Mouse (Mus musculus) 3T3-L1 (cell line): Measurements from ENCODE around the gene Fam160a1.

Experiments
- DNase-seq: peaks from one replicate; pipeline ENCODE4 v3.0.0-alpha.2; 2015; ENCODE audit warnings: low read depth, low spot score

The Fam160a1 gene

DNA sequence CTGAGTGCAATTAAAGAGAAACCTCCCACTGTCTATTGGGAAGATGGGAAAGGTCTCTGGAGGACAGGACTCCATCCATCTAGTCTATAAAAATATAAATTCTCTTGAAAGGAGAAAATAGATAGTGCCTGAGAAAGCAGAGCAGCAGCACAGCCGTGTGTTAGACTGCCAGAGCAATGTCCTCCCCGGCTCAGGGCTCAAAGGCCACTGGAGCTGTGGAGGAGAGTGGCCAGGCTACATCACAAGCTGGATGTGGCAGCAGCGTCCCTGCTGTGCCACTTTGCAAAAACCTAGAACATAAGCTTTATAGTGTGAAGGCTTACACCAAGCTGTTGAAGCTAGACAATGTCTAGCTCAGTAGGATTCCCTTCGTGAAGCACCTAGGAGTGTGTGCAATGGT is 67.7 kb downstream of the Fam160a1 start:
- no peak for DNase-seq

DNA sequence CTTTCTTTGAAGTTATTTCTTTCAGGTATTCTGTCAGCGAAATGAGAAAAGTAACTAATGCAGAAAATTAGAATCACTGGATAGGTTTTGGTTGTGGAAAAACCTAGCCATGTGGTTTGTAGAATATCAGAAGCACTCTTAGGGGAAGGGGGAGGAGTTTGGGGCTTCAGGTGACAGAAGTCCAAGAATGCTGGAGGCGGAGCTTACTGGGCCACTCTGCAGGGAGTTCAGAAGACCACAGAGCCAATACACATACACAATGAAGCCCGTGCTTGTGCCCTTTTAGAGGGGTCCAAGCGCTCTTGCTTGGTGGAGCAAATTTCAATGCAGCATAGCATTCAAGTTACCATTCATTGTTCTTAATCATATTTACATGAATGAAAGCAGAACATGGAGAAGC is 68.2 kb downstream of the Fam160a1 start:
- no peak for DNase-seq

DNA sequence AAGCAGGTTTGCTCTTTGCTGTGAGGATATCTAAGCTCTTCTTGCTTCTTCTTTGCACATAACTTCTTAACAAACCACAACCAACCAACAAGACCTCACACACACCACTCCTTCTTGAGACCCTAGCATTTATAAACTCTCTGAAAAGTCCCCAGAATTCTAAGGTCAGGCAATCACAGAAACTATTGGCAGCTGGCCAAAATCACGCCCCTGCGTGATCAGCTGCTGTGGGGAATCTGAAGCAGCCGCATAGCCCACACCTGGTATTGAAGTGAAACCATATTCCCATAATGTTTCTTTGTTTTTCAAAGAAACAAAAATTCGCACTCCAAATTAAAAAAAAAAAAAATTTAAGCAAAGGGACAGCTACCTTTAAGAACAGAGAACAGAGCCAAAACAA is 71.0 kb downstream of the Fam160a1 start:
- no peak for DNase-seq

DNA sequence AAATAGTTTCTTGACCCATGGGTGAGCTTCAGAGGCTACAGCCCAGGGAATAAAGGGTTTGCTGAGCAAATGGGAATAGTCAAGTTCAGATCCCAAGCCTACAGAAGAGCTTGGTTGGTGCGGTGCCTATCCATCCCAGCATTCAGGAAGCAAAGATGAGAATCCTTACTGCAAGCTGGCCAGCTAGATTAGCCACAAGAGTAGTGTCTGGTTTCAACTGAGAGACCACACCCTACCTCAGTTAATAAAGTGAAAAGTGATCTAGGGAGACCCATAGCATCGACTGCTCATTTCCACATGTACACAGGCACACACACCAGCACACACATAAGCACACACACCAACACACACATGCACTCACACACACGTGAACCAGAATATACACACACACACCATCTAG is 75.3 kb downstream of the Fam160a1 start:
- DNase-seq: no peak

DNA sequence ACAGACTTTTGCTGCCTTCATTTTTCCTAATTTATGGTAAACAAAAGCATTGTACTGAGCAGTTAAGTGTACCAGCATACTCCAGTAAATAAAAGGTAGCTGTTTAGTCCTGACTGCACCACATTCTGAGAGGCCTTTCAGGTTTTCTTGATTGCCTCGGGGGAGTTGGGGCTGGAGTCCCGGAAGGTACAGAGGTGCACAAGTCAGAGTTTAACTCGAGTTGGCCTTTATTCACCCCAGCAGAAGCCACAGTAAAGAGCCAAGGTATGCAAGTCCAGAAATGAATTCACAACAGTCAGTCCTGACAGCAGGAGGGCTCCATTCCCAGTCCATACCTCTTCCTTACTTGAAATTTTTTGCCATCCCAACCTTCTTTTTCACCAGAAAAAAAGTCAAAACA is 78.5 kb downstream of the Fam160a1 start:
- no peak for DNase-seq

DNA sequence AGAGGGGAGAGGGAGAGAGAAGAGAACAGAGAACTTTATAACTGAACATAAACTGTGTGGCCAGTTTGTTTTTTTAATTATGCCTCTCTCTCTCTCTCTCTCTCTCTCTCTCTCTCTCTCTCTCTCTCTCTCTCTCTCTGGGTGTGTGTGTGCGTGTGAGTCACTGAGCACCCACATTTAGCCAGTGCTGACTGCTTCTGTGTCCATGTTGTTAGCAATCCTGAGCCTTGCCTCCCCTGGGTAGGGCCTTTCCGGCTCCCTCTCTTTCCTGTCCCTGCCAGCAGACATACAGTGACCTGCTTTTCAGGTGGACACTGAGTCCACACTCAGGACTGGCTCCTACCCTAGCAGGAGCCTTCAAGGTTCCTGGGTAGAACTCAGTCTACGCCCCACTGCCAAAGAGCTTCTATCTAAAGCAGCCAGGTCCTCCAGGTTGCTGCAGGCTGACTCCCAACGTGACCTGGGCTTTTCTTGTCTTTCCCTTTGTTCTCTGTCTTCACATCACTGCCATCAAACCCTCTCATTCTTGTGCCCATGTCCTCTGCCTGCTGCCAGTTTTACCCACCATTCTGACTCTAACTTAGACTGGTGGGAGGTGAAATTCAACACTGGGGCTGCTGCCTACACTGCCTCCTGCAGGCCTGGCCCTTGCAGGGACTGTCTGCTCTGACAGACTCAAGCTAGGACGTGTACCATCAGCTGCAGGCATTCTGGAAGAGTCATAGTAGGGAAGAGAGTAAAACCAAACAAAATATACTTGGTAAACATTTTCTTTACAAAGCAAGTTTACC is 83.0 kb downstream of the Fam160a1 start:
- no peak for DNase-seq

DNA sequence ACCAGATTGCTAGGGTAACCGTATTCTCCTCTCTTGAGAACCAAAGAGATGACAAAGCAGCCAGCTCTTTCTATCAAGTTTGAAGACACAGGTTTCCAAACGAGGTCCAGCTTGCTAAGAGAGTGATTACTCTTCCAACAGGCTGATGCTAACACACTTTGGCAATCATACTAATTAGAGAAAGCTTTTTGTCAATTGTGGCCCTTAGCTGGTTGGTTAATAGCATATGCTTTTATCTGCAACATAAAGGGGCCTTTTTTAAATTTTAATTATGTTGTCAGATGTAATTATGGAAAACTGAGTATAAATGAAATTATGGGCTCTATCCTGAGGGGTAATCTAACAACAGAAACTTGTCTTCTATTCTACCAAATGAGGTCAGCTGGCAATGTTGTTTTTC is 89.9 kb downstream of the Fam160a1 start:
- DNase-seq: no peak

DNA sequence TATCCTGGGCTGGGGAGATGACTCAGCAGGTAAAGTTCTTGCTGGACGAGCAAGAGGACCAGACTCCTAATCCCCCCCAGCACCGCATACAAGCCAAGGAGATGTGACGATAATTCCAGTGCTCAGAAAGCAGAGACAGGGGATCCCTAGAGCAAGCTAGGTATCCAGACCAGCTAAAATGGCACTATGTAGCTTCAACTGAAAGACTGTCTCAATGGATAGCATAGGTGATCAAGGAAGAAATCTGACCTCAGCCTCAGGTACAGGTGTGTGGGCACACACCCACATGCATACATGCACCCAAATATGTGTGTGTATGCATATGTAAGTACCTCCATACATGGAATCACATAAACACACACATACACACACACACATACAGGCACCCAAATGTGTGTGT is 91.1 kb downstream of the Fam160a1 start:
- no peak for DNase-seq

DNA sequence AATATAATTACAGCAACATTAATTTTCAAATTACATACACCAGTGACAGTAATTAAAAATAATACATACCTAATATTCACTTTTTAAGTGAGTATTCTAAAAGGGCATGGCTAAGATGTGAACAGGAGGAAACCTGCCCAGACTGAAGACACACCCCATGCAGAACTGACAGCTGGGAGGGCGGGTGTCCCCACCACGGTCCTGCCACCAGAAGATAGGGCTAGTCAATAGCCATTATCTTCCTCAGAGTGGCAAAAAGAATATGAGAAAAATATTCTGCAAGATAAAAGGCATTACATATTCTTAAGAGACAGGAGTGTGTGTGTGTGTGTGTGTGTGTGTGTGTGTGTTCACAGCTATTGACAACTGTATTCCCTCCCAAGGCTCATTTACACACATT is 92.0 kb downstream of the Fam160a1 start:
- DNase-seq: no peak

DNA sequence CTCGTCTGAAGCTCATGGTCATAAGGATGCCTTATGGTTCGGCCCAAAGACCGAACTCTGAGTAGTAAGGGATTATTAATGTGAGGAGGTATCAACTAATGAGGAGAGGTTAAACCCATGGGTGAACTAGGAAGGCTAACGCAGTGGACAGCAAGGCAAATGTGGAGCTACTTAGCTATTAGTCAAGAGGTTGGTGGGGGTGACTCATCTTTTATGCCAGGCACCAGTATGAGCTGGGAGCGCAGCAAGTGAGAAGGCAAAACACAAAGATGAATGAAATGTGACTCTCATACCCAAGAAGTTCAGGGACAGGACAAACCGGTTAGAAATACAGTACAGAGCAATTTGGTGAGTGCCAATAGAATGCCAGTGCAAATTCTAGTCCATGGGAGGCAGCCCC is 94.5 kb downstream of the Fam160a1 start:
- peak; percentile 43 for DNase-seq

DNA sequence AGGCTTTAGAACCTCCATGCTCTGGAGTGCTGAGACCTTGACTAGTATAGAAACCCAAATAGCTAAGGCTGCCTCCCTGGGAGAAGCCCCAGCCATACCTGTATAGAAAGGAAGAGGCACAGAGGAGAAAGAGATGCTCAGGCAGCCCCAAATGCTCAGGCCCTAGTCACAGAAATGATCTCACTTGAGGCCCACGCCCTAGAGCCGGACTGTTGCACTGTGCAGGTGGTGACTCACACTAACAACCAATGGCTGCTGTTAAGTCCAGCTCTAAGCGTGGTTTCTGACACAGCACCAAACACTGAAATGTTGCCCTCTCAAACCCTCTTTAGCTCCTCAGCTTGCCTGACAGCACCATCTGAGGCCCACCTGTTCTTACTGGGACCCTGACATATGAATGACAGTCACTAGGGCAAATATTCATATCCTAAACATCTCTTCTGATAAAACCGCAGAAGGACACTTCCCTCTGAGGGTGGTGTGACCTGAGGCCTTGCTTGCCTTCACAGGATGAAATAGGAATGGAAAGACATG is 101.3 kb downstream of the Fam160a1 start:
- peak; percentile 78 for DNase-seq

DNA sequence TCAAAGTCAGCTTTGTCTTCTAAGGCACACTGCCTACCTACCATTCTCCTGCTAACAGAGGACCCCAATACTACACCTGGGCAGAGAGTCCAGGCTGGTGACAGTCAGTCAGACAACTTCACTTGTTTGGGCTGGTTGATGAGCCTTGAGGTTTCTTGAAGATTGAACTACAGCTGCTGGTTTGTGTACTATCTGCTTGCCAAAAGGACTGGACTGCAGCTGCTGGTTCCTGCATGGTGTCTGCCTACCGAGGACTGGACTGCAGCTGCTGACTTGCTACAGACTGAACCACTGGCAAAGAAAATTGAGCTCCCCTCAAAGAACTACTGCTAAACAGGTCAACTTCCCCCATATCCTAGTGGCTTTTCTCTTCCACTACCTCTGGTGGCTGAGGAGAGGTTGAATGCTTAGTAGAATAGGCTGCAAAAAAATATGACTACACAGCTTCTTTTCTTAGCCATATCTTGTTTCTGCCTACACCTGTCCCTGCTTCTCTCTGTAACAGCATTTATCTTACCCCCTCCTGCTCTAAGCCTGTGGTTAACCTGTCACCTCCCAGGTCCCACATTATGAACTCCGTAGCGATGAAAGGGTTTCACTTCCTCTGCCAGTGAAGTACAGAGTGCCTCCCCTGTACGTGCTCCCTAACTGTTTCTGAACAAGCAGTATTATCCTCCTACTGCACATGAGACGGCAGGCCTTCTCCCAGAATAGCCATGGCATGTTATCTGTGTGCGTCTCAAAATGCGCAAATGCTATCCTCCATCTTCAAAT is 103.0 kb downstream of the Fam160a1 start:
- no peak for DNase-seq

DNA sequence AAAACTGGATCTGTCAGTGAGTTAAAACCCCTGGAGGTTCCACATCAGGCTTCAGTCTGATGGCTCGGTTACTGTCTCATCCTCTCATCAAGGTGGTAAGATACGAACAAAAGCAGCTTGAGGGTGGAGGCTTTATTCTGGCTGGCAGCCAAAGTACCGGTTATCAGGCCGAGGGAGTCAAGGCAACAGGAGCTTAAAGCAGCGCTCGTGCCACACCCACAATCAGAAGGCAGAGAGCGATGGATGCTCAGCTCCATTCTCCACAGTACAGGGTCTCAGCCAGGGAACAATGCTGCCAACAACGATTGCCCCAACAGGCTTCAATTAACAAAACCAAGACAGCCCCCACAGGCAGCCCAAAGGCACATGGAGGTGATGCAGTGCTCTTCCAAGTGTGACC is 106.4 kb downstream of the Fam160a1 start:
- DNase-seq: no peak

DNA sequence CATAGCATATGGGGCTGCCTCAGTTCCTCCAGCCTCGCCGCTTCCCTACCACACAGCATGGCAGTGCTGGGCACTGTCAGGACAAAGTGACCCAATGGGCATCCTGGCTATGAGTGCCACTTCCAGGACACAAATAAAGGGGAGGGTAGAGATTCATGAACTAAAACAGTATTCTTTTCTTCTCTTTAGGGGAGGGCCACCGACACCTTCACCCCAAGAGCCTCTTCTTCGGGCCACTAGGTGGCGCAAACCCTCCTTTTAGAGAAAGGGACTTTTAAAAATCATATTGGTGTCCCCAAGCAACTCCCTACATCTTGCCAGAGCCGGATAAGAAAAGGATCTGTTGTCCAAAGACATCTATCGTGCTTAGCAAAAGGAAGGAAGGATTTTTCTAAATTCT is 109.7 kb downstream of the Fam160a1 start:
- peak; percentile 68 for DNase-seq

DNA sequence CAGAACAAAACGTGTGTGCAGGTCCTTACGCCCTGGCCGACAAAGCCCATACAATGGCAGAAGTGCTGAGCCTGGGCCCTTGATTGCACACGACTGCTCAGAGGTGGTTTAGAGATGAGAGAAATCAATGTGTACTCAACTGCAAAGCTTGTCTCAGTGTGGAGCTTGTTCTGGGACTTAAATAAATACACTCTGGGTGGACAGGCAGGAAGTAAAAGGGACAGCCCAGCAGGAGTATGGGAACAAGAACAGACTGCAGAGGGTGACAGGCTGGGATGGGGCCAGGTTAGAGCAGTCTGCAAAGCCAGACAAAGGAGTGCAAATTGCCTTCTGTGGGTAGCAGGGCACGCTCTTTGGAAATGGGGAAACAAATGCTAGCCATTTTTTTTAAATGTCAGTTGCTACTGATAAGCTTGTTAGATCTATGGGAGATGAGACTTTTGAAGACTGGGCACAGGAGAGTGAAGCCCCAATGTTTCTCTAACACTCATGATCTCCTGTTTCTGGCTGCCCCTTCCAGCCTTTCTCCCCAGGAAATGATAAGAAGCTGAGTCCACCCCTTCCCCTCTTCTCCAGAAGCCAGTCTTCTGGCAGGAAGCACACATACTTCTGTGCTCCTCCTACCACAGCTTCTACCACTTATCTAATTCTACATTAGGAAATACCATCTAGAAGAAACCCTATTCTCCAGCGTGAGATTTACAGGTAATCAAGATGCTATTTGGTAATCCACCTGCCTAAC is 113.8 kb downstream of the Fam160a1 start:
- no peak for DNase-seq

DNA sequence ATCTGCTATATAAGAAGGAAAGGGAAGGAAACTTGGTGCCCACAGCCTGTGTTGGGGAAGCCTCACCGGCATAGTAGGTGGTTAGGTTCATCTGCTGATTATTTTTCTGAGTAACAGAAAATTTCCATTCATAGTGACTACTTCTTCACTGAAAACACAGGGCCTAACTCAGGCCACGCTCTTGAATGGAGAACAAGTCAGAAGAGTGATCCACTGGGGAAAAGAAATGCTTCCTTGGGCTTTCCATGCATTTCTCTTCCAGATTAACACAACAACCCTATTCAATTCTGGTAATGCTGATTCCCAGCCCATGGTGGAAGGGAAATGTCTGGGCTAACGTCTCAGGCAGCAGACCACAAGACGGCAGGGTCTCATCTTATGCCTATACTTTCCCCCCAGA is 118.6 kb downstream of the Fam160a1 start:
- no peak for DNase-seq

DNA sequence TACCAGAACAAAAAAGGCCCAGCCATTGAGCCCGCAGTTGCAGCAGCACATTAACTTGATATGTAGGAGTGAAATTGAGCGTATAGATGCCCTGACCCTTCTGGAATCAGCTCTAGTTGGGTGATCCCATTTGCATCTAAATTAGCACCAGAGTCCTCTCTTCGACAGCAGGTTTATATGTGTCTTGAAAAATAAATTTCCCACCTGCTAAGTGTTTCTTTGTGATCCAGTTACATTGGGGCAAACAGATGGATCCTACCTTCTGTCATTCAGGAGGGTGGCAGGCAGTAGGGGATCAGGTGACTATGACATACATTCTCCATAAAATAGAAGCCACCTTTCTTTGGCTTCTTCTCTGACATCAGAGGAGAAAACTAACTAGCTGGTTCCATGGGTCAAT is 122.0 kb downstream of the Fam160a1 start:
- no peak for DNase-seq

DNA sequence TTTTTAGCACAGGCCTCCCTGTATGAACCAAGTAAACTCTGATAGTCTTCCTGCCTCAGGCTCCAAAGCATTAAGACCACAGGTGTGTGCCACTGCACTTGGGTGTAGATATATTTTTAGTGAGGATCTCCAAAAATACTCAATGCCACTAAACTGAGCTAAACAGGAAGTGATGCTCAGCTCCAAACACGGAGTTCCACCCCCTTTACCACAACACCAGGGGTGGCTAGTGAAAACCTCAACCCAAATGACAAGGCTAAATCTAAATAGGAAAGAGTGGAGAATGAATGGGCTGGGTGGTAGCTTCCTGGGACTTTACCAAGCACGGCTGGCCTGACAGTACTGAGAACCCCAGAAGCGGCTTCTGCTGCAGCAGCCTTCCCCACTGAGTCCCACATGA is 124.1 kb downstream of the Fam160a1 start:
- no peak for DNase-seq

DNA sequence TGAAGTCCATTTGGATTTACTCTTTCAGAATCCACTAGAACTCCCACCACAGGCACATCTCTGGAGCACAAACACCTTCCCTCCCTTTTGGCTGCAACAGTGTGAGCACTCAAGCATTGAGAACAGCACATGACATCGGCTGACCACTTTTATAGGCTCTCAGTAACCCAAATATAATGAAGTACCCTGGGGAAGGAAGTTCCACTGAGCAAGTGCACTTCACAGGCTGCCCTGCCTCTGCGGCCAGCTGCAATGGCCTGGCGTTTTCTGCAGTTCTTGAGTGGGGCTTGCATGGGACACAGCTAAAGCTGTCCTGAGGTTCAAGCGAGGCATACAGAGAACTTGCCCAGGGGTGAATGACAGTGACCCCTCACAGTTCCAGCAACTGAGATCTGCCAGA is 126.0 kb downstream of the Fam160a1 start:
- DNase-seq: no peak

DNA sequence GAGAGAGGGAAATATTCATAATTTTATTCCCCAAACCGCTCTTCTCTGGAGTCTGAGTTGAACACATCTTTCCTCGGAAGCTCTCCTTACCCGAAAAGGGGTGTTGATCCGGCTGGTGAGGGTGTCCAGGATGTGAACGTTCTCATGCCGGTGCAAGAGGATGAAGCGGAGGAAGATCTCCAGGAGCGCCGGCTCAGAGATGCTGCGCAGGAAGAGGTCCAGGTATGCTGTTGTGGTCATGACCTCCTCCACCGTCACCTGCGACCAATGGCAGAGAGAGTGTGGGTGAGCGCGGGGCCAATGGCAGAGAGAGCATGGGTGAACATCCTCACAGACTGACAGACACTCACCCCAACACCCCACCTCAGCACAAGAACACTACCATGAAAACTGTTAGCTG is 128.8 kb downstream of the Fam160a1 start:
- no peak for DNase-seq

DNA sequence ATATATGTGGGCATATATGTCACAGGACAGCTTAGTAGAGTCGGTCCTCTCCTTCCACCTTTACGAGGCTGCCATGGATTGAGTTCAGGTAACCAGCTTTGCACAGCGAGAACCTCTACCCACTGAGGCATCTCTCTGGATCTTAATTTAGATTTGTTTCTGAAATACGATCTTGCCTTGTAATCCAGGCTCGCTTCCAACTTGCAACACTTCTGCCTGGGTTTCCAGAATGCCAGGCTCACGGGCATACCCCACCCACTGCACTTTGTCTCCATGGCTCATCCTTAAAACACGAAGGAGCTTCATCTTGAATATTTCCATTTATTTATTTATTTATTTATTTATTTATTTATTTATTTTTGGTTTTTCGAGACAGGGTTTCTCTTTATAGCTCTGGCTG is 131.8 kb downstream of the Fam160a1 start:
- no peak for DNase-seq

DNA sequence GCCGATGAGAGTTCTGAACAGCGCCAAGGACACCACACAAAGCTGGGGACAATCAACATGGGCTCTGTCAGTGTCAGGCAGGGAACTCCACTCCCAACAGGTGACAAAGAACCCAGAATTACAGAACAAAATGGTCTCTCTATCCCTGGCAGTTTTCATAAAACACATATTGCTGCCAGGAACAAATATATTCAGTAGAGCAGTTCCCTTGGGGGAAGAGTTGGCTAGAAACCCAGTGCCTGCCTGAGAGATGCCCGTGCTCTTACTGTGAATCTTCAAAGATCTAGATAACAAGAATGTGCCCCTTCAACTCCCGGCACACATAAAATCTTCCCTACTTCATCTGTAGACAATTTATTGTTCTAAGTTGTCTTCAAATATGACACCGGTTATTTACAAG is 133.5 kb downstream of the Fam160a1 start:
- no peak for DNase-seq
